Mouse (Mus musculus): ENCODE data around the gene Gm20388. TPM values are rescaled to one million over a fixed set of nuclear protein-coding genes. Genes with fewer than 3 reads are reported as not detected.
"Not testable (repeated sequence)": the region's sequence is repeated elsewhere in the genome, so short reads cannot be mapped to it uniquely, and the experiment has no call there.

Gene Gm20388
- polyA plus RNA-seq, 1 experiment from 2014 or later: 5.5 TPM

- H3K4me3 ChIP-seq: peak within 1 kb of the TSS; percentile 99
- WGBS: under 1% methylated on average over 76 of the region's 76 CpGs
- ATAC-seq (ENCODE audit: borderline replicate concordance, extremely low read depth, low FRiP score, low TSS enrichment): peak; percentile 92
- H3K36me3 ChIP-seq: peaks cover 22% of the 10 kb centered on the region
- no peaks in the 10 kb centered on the region for H3K9me3 ChIP-seq
- peak within 1 kb of the TSS; percentile 98 for H3K9ac ChIP-seq
- H3K4me1 ChIP-seq: peaks cover 17% of the 10 kb centered on the region
- H3K27ac ChIP-seq: peak within 1 kb of the TSS; percentile 29
- H3K4me2 ChIP-seq: peak within 1 kb of the TSS; percentile 89
- no peaks in the 10 kb centered on the region for H3K27me3 ChIP-seq
Observed at GRCm38 (mm10) chr8:123212321-123213117, 3301.9 kb downstream of the Gm20388 start, which contains the start of the genes Chmp1a and Spata33. Gene Chmp1a (minus strand): TSS chr8:123212763. Gene Spata33 (plus strand): TSS chr8:123212832.

- WGBS: 11% methylated on average over 22 of the region's 22 CpGs
- peak; percentile 19; the same call in 1 of the 2 replicates for ATAC-seq (ENCODE audit: borderline replicate concordance, extremely low read depth, low FRiP score, low TSS enrichment)
Observed at GRCm38 (mm10) chr8:123213118-123213772, 3302.6 kb downstream of the Gm20388 start.

GRCm38 (mm10) chr8:123215430-123215829 is 3304.8 kb downstream of the Gm20388 start:
- Histone ChIP-seq H3K27ac (no peak overlapping the region), H3K4me3 (no peak overlapping the region), H3K9me3 (no peaks in the 10 kb centered on the region), H3K36me3 (0 out of 2 replicates have a peak, but pooled peaks cover under 1% of the 10 kb centered on the region), H3K9ac (no peak overlapping the region), H3K4me1 (peaks cover 17% of the 10 kb centered on the region), H3K27me3 (no peaks in the 10 kb centered on the region), H3K4me2 (no peak overlapping the region)
- no peak for ATAC-seq (ENCODE audit: borderline replicate concordance, extremely low read depth, low FRiP score, low TSS enrichment)
- WGBS: 68% methylated on average over 3 of the region's 3 CpGs

More at GRCm38 (mm10) chr8:123213118-123213772, 3302.6 kb downstream of the Gm20388 start:
- Histone ChIP-seq H3K36me3 (peaks cover 15% of the 10 kb centered on the region; the same call in 1 of the 2 replicates), H3K9ac (peak overlapping the region; percentile 46), H3K9me3 (no peaks in the 10 kb centered on the region), H3K27me3 (no peaks in the 10 kb centered on the region), H3K27ac (peak overlapping the region; percentile 29), H3K4me3 (peak overlapping the region; percentile 99), H3K4me2 (peak overlapping the region; percentile 89), H3K4me1 (peaks cover 17% of the 10 kb centered on the region)

GRCm38 (mm10) chr8:123220917-123221316 is 3310.3 kb downstream of the Gm20388 start:
- no peak overlapping the region for H3K4me3 ChIP-seq
- no peak overlapping the region for H3K27ac ChIP-seq
- no peak overlapping the region for H3K4me2 ChIP-seq
- no peak for ATAC-seq (ENCODE audit: borderline replicate concordance, extremely low read depth, low FRiP score, low TSS enrichment)
- WGBS: 66% methylated on average over 1 of the region's 1 CpGs
- H3K9me3 ChIP-seq: no peaks in the 10 kb centered on the region
- peaks cover 13% of the 10 kb centered on the region for H3K4me1 ChIP-seq
- no peaks in the 10 kb centered on the region for H3K36me3 ChIP-seq
- H3K9ac ChIP-seq: no peak overlapping the region
- no peaks in the 10 kb centered on the region for H3K27me3 ChIP-seq

GRCm38 (mm10) chr8:123224278-123225266 is 3313.9 kb downstream of the Gm20388 start, which contains the start of gene Cdk10:
Gene Cdk10 (plus strand): TSS chr8:123224842.
- Histone ChIP-seq H3K36me3 (peaks cover 12% of the 10 kb centered on the region; the same call in 1 of the 2 replicates), H3K27ac (peak within 1 kb of the TSS; percentile 85), H3K4me3 (peak within 1 kb of the TSS; percentile 62), H3K4me2 (peak within 1 kb of the TSS; percentile 89), H3K9me3 (no peaks in the 10 kb centered on the region), H3K4me1 (peaks cover 13% of the 10 kb centered on the region), H3K27me3 (no peaks in the 10 kb centered on the region), H3K9ac (peak within 1 kb of the TSS; percentile 70)
- ATAC-seq (ENCODE audit: borderline replicate concordance, extremely low read depth, low FRiP score, low TSS enrichment): peak; percentile 88; the same call in 1 of the 2 replicates
- WGBS: 2% methylated on average over 59 of the region's 59 CpGs

GRCm38 (mm10) chr8:123228416-123228815 is 3317.8 kb downstream of the Gm20388 start:
- Histone ChIP-seq H3K9me3 (no peaks in the 10 kb centered on the region), H3K27ac (no peak overlapping the region), H3K4me1 (peaks cover 13% of the 10 kb centered on the region), H3K9ac (no peak overlapping the region), H3K4me2 (no peak overlapping the region), H3K4me3 (no peak overlapping the region), H3K36me3 (peaks cover 12% of the 10 kb centered on the region; the same call in 1 of the 2 replicates), H3K27me3 (peaks cover 4% of the 10 kb centered on the region; the same call in 1 of the 2 replicates)
- ATAC-seq (ENCODE audit: borderline replicate concordance, extremely low read depth, low FRiP score, low TSS enrichment): no peak
- 94% methylated on average over 1 of the region's 1 CpGs for WGBS

GRCm38 (mm10) chr8:123230326-123230725 is 3319.7 kb downstream of the Gm20388 start:
- not testable (repeated sequence) for H3K9ac ChIP-seq; H3K9me3 ChIP-seq; H3K27ac ChIP-seq; ATAC-seq (ENCODE audit: borderline replicate concordance, extremely low read depth, low FRiP score, low TSS enrichment); H3K4me3 ChIP-seq; H3K4me2 ChIP-seq
- Histone ChIP-seq H3K4me1 (peaks cover 12% of the 10 kb centered on the region), H3K27me3 (peaks cover 23% of the 10 kb centered on the region), H3K36me3 (peaks cover 12% of the 10 kb centered on the region; the same call in 1 of the 2 replicates)
- 82% methylated on average over 11 of the region's 11 CpGs for WGBS

- H3K4me3 ChIP-seq: no peak overlapping the region
- H3K27ac ChIP-seq: no peak overlapping the region
- 51% methylated on average over 5 of the region's 5 CpGs for WGBS
- peaks cover 17% of the 10 kb centered on the region for H3K4me1 ChIP-seq
- no peak for ATAC-seq (ENCODE audit: borderline replicate concordance, extremely low read depth, low FRiP score, low TSS enrichment)
- no peaks in the 10 kb centered on the region for H3K9me3 ChIP-seq
- H3K36me3 ChIP-seq: peaks cover 11% of the 10 kb centered on the region; the same call in 1 of the 2 replicates
- peaks cover 30% of the 10 kb centered on the region for H3K27me3 ChIP-seq
- H3K9ac ChIP-seq: no peak overlapping the region
- H3K4me2 ChIP-seq: no peak overlapping the region
Observed at GRCm38 (mm10) chr8:123231742-123232141, 3321.1 kb downstream of the Gm20388 start.

- peaks cover 17% of the 10 kb centered on the region for H3K4me1 ChIP-seq
- no peak overlapping the region for H3K27ac ChIP-seq
- peaks cover 3% of the 10 kb centered on the region; the same call in 1 of the 2 replicates for H3K36me3 ChIP-seq
- H3K9me3 ChIP-seq: no peaks in the 10 kb centered on the region
- 30% methylated on average over 7 of the region's 7 CpGs for WGBS
- no peak overlapping the region for H3K4me3 ChIP-seq
- no peak for ATAC-seq (ENCODE audit: borderline replicate concordance, extremely low read depth, low FRiP score, low TSS enrichment)
- no peak overlapping the region for H3K9ac ChIP-seq
- H3K27me3 ChIP-seq: peaks cover 30% of the 10 kb centered on the region
- H3K4me2 ChIP-seq: no peak overlapping the region
Observed at GRCm38 (mm10) chr8:123232553-123232952, 3321.9 kb downstream of the Gm20388 start.

GRCm38 (mm10) chr8:123233300-123233699 is 3322.7 kb downstream of the Gm20388 start:
- Histone ChIP-seq H3K9me3 (no peaks in the 10 kb centered on the region), H3K27me3 (peaks cover 30% of the 10 kb centered on the region), H3K27ac (no peak overlapping the region), H3K4me1 (peaks cover 17% of the 10 kb centered on the region), H3K36me3 (no peaks in the 10 kb centered on the region), H3K9ac (no peak overlapping the region), H3K4me3 (no peak overlapping the region), H3K4me2 (no peak overlapping the region)
- 53% methylated on average over 13 of the region's 13 CpGs for WGBS
- no peak for ATAC-seq (ENCODE audit: borderline replicate concordance, extremely low read depth, low FRiP score, low TSS enrichment)

GRCm38 (mm10) chr8:123233760-123234159 is 3323.1 kb downstream of the Gm20388 start:
- H3K9ac ChIP-seq: no peak overlapping the region
- peaks cover 17% of the 10 kb centered on the region for H3K4me1 ChIP-seq
- H3K4me3 ChIP-seq: no peak overlapping the region
- WGBS: 67% methylated on average over 11 of the region's 11 CpGs
- no peak for ATAC-seq (ENCODE audit: borderline replicate concordance, extremely low read depth, low FRiP score, low TSS enrichment)
- peaks cover 30% of the 10 kb centered on the region for H3K27me3 ChIP-seq
- no peaks in the 10 kb centered on the region for H3K9me3 ChIP-seq
- no peak overlapping the region for H3K27ac ChIP-seq
- no peak overlapping the region for H3K4me2 ChIP-seq
- H3K36me3 ChIP-seq: no peaks in the 10 kb centered on the region

Measured in lung, embryonic 15.5 days (tissue).